Mouse (Mus musculus) adrenal gland, adult 8-10 months (tissue): ENCODE measurements around the gene Bcl2. TPM values are rescaled to one million over a fixed set of nuclear protein-coding genes. Genes with fewer than 3 reads are reported as not detected.
A peak's percentile ranks its signal among the peaks of the same experiment; 100 is the strongest.
"Not testable (repeated sequence)": the region's sequence is repeated elsewhere in the genome, so short reads cannot be mapped to it uniquely, and the experiment has no call there.

Source experiments
- DNase-seq: peaks from one replicate; pipeline ENCODE4 v3.0.0; 2022
- total RNA-seq, 4 experiments: library from RNA; stranded (reverse); gene quantifications; 2 replicates each; pipeline ENCODE4 v1.2.4; 2022

Gene Bcl2
- total RNA-seq, 4 experiments from 2014 or later = 5.8 to 7.7 (median 6.9) TPM

DNA sequence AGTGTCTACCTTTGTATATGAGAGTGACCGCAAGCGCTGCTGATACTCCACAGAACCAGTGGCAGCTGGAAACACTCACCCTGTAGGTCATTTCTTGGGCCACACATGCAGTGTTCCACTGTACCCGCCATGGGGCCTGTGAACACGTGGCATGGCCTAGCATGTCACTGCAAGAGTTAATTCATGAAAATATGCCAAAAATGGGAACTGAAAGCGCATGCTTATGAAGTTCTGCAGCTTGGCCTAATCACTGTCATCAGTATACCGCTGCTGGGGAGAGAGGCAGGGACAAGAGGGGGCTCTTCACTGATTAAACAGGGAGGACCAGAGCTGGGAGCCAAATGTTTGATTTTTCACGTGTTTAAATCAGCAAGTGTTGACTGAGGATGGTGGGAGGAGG, 161.2 kb downstream of the Bcl2 start:
- DNase-seq = no peak

DNA sequence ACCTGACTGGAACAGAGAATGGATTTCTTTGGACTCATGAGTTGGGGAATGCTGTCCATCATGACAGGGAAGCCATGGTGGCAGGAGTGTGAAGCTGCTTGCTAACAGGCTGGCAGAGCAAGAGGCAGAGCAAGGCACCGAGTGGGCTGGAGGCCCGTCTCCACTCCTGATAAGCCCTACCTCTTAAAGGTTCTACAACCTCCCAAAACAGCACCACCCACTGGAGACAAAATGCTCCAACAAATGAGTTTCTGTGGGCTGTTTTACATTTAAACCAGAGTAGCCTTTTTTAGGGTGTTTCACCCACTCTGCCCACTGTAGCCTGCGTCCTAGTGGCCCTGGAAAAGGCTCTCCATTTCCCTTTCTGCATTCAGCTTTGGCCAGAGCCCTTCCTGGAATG, 163.5 kb downstream of the Bcl2 start:
- DNase-seq = no peak

DNA sequence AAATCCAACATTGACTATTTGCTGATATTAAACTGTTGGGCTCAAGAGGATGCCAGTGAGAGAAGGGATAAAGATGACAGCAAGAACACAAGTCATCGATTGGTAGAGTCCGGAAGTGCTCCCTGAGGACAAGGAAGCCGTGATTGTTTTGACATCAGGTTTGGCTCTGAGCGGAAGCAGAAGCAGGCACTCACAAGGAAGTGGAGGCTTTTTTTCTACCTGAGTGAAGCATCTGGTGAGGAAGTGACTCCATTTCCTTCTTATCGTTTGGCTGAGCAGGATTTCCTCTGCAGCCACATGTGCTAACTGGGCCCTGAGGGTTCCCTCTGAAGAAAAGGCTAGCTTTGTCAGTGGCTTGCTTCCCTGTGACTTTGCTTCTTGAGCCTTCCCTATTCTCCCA, 165.0 kb downstream of the Bcl2 start:
- DNase-seq = no peak

DNA sequence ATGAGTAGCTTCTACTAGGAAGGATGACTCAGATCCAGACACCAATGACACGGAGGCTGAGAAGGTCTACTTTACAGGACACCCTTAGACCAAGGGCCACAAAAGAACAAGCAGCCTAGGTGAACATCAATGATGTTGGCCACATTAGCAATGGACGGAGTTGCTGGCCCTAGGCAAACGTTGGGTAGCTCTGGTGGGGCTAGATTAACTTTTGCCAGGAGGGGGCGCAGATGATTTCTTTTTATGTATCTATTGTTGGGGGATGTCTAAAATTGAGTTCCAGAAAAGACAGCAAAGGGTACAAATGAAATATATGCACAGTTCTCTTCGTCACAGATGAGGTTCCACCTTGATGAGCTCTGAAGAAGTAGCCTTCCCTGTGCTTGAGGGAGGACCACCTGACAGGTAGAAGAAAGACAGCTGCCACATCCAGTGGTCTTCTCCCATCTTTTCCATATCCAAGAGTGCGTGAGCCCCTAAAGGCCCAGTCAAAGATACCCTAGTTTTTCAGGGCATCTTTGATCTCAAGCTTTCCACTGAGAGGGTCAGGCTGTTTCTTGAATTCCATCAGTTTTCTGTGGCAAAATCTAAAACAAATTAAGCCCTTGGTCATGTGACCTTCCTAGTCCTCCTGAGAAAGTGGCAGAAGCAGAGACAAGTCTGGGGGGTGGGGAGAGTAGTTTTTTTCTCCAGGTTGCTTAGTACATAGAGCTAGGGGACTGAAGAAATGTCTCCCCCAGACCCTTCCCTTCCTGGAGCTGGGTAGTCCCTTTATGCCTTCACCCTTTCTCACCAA, 169.1 kb downstream of the Bcl2 start:
- DNase-seq = no peak

DNA sequence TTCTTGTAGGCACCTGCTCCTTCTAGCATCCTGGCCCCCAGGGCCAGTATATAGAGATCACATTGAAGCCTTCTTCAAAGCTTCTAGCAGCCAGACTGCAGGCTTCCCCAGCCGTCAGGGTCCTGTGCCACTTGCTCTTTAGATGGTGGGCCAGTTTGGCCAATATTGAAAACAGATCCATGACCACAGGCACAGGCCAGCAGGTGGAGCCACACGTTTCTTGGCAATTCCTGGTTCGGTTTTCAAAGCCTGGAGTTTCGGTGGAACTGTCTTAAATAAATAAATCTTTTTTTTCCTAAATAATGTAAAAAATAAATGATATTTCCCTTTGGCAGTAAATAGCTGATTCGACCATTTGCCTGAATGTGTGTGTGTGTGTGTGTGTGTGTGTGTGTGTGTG, 171.3 kb downstream of the Bcl2 start:
- DNase-seq = no peak

DNA sequence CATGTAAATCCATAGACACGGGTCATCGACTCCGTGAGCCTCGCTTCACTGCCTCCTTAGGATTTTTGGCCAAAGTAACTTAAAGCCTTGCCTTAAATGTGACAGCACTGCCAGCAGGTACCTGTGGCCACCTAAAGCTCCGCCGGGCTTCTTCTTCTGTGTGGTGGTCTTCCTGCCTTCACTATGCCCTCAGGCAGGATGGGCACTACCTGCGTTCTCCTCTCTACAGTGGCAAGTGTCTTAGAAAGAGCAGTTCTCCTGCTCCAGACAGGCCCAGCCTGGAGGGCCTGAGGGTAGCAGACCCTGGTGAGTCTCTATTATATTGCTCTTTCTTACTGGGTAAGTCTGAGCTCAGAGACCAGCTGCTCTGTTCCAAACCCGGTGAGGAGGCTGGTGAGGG, 172.2 kb downstream of the Bcl2 start:
- DNase-seq = no peak

DNA sequence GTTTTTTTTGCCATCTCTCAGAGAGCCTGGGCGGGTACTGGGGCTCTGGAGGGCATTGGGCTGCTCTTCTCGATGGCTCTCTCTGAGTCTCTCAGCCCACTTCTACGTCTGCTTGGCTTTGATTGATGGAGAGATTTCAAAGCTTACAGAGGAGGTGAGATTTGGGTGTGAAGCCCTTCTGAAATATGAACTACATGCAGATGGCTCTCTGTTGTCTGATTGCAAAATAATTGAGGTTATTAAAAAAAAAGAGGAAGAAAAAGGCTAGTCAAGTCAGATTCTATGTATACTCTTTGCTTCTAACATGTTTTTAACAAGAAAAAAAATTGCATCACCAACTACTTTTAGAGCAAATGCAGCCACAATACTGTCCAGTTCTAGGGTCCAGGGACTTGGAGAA, 173.9 kb downstream of the Bcl2 start:
- DNase-seq = no peak

DNA sequence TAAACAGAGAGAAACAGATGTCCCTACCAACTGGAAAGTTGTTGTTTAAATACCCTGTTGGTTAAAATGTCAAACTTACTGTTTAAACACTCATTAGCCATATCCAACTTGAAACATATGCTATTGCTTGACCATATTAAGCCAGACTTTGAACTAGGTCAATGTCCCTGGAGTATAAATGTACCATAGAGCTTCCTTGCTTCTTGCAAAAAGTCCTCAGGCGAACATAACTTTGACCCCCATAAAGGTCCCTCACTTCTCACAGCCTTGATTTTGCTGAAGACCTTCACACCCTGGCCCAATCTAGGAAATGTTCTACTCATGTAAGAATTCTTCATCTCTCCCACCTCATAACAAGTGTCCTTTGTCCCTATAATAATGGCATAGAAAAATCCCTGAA, 175.0 kb downstream of the Bcl2 start:
- no peak for DNase-seq

DNA sequence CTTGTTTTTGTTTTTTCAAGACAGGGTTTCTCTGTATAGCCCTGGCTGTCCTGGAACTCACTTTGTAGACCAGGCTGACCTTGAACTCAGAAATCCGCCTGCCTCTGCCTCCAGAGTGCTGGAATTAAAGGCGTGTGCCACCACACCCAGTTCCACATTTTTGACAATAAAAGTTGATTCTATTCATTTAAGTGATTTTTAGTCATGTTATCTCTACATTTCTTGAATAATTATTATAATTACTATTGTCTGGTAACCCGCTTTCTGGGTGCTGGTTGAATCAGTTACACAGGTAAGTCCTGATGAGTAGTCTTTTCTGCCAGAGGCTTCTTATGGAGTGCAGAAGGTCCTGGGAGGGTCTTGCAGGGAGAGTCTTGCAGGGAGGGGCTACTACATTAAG, 179.2 kb downstream of the Bcl2 start:
- DNase-seq = not testable (repeated sequence)

DNA sequence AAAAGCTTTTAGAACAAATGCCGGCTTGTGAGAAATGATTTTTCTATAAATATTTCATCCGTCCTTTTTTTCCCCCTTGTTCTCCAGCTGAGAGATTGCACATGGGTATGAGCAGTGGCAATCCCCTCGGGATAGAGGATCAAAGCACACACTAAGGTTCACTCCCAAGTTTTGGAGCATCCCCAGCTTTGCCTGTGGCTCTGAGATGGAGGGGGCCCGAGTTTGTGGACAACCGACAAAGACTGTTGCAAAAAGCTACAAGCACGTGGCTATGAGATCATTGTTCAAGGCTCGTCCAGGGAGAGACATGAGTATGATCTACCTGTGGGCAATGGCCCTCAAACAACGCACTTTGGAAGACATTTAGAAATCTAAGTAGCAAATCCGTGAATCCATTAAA, 184.5 kb downstream of the Bcl2 start:
- DNase-seq = no peak

DNA sequence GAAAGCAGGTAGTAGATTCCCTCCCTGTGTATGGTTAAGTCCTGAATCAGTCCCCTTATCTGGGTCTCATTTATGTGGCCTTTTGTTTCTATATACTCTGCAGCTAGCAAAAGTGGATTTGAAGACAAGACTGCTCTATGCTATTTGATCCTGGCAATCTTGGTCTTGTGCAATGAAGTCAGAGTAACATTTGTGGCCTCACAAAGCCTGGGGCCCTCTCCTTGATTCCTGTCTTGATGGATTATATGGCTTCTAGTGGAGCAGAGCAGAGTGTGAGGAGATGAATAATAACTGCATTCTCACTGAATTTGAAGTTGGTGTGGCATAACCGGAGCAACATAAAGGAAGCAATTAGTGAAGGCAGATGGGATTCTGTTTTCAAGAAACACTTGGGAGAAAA, 186.5 kb downstream of the Bcl2 start:
- no peak for DNase-seq

DNA sequence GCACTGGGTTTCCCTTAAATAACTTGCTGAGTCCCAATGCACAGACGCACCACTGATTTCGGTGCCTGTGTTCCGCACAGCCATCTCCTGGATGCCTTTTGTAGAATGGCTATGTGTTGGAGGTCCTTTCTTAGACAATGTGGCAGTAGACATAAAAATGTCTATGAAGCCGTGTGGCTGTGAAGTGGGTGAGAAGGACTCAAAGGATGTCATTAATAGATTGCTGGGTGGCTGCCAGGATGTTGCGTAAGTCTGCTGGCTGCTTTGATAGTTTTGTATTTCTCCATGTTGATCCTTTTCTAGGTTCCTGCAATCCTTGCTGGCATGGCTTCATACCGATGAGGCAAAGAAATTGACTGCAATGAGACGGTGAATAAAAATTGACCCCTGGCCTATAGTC, 187.3 kb downstream of the Bcl2 start:
- DNase-seq = peak; percentile 52

DNA sequence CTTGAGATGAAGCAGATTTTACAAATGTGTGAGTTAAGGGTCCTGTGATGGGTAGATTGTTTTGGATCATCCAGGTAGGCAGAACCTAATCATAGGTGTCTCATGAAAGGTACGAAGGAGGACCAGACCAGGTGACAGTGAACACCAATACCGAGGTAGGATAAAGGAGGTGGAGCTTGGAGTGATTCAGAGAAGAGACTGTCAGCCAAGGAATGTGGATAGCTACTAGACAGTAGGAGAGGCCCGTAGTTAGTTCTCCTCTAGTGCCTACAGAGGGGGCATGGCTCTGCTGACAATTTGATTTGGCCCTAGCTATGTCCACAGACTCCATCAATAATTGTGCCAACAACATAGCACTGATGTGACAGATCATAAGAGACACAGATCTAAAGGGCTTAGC, 188.0 kb downstream of the Bcl2 start:
- no peak for DNase-seq

DNA sequence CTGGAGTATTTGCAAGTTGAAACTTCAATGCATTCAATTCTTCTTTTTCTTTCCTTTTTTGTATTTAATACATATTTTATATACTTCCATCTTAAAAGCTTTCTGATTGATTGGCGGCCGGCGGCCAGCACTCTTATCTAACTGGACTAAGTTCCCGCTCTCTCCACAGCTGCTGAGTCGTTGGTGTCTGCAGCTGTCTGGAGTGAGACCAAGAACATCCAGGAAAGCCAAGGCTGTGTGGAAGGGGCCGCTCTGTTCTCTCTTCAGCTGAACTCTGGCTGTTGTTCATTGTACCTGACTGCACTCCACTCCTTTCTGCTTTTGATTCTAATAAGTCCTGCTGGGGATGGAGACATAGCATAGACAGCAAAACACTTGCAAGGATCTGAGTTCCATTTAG, 190.3 kb downstream of the Bcl2 start:
- DNase-seq = no peak

DNA sequence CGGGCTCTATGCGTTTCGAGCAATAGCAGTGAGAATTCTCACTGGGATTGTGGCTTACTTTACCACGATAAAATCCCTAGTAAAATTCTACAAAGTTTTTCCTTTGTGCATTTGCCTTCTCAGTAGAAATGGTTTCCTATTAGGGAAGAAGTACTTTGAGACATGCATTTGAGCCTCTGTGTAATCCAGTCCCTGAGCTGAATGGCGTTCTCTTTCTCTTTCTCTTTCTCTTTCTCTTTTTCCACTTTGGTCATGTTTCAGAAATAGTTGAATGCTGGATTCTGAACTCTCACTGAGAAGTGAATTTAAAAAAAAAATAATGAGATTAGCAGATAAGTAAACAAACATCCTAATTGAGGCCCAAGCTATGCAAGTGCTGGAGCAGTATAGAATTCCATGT, 191.1 kb downstream of the Bcl2 start:
- DNase-seq = no peak

DNA sequence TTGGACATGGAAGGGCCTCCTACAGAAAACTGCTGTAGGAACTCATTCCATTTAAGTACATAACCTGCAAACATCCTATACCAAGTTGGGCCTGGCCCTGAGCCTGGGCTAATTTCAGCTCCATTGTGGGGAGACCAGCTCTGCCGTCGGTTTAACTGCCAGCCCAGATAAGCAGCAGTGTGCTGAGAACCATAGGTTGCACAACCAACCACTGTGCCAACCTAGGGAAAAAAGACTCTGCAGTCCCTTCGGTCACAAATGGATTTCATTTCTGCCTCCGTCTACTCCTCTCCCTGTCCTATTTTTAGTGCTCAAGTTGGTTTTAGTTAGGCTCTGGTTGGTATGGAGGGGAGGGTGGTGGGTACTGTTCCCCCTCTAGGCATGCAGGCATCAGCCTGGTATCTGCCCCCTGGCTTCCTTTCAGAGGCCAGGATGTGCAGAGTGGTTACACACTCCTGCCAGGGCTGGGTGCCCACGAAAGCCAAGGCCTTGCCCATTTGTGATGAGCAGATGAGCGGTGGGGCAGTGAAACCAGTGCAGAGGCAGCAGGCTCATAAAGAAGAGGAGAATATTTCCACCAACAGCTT, 196.4 kb downstream of the Bcl2 start:
- no peak for DNase-seq

DNA sequence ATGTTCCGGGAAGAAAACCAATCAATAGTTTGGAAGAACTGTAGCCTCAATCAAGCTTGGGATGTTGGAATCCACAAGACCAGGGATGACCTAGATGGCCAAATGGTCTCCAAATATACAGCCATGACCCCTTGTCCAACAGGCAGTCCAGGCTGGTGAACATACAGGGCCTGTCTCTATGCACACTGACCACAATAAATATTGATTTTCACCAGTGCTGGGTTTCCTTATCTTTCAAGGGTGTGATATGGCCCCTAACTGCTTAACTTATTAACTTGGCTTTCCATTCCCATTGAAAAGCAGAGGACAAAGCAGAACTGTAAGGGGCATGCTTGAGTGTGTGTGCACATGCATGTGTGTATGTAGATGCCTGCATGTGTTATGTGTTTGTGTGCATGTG, 197.0 kb downstream of the Bcl2 start:
- no peak for DNase-seq

DNA sequence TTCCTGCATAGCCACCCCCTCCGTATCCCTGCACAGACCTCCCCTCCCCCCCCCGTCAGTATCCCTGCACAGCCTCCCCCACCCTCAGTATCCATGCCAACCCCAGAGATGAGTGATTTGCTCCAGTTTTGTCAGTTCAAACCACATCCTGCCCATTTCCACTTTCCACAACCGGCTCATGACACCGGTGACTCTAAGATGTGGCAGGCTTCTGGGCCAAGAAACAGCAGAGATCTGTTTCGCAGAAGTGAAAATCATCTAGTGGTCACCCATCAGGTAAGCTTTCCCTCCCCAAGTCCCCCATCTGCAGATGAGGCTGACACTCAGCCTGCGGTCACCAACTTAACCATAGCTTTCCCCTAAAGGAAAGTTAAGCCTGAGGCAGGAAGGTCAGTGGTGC, 198.5 kb downstream of the Bcl2 start:
- DNase-seq = no peak

DNA sequence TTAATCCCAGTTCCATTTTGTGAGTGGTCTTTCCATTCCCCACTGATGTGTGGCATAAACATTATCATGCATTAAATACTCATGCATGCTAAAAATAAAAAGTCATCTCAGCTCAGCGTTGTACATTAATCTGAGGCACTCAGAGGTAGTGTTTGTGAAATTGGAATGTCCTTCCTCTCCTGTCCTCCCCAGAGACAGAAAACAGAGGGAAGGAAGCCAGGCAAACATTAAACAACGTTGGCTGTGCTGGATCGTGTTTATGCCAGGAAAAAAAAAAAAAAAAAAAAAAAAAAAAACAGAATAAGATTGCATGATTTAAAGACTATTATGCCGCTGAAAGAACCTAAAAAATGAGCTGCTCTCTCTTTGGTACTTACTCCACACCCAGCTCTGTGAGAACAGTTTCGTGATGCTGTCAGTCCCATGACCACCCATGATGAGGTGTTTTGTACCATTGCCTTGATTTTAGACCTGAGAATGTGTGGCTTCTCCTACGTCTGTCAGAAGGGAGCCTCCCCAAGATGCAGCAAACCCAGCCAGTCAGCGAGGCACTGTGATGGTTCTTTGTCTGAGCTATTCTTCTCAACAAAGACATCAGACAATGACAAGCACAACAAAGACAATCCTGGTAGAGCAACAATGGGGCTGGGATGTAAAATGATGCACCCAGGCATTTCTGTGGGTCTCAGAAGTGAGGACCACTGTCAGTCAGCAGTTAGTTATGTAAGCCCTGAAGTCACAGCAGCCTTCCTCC, 200.0 kb downstream of the Bcl2 start:
- DNase-seq = no peak

DNA sequence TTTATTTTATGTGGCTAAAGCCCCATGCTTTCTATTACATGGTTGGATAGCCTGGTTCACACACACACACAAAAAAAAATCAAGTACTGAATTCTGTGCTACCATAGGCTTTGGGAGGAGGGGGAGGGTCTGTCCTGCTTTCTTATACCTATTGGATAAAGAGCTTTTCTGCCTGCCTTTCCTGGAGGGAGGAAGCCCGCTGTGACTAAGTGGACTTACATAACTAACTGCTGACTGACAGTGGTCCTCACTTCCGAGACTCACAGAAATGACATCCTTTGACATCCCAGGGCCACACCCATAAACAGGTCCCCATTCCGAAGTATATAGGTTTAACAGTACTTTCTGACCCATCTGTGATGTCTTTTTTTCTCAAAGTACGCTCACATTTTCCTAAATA, 200.6 kb downstream of the Bcl2 start:
- DNase-seq = no peak

DNA sequence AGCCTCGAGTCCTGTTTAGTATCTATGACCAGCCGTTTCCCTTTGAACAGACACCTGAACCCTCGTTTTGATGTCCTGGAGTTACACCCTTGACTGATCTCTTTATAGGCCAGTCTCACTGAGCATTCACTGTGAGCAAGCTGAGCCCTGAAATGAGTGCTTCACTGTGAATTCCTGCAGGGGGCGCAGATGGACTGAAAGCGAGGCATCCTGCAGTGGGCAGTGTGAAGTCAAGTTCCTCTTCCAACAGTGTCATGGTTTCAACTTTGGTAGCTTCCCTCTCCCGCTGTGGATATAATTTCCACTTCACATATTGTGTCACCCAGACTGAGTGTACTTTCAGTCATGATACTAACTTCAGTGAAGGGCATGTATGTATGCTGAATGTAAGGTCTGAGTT, 202.5 kb downstream of the Bcl2 start:
- peak; percentile 40 for DNase-seq

DNA sequence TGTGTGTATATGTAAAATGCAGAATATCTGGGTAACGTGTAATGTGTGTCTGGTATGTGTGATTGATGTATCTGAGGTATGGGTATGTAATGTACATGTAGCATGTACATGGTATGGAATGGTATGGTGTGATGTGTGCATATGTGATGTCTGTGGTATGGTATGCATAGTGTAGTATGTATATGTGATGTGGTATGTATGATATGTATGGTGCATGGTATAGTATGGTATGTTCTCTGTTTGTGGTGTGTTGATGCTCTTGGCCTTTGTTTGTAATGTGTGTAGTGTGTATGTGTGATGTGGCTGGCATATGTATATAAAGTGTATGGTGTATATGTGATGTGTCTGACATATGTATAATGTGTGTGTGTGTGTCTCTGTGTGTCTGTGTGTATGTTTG, 206.5 kb downstream of the Bcl2 start:
- no peak for DNase-seq

DNA sequence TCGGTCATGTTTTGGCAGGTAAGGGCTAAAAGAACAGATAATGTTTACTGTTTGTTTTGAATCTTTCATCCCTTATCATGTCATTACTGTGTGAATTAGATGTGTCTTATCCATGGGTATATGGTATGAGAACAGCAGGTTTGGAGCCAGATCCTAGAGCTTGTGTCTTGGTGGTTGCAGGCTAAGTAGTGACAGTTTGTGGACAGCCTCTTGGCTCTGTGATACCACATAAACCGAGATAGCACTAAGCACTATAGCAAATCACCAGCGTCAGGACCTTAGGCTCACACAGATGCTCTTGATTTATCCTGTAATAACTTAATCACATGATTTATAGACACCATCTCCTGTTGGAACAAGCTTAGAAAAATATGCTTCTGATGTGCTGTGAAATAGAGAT, 210.2 kb downstream of the Bcl2 start:
- no peak for DNase-seq

DNA sequence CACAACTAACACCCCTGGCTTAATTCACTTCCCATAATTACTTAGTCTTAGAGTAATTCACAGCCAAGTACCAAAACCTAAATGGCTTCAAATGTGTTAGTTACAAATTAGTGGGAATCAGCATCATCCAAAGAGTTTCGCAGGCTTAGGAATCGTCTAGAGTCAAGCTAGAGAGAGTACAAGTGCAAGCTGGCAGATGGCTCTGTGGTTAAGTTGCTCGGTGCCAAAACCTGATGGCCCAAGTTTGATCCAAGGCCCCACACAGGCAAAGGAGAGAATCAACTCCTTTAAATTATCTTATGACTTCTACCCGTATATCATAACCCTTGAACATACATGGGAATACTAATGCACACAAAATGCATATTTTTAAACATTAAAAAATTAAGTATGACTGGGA, 210.7 kb downstream of the Bcl2 start:
- no peak for DNase-seq
